Mouse (Mus musculus): ENCODE measurements around the gene Topbp1. TPM values are rescaled to one million over a fixed set of nuclear protein-coding genes. Genes with fewer than 3 reads are reported as not detected.
A peak's percentile ranks its signal among the peaks of the same experiment; 100 is the strongest.

Gene Topbp1
- polyA plus RNA-seq, 1 experiment from 2014 or later, result 79.7 TPM

DNA sequence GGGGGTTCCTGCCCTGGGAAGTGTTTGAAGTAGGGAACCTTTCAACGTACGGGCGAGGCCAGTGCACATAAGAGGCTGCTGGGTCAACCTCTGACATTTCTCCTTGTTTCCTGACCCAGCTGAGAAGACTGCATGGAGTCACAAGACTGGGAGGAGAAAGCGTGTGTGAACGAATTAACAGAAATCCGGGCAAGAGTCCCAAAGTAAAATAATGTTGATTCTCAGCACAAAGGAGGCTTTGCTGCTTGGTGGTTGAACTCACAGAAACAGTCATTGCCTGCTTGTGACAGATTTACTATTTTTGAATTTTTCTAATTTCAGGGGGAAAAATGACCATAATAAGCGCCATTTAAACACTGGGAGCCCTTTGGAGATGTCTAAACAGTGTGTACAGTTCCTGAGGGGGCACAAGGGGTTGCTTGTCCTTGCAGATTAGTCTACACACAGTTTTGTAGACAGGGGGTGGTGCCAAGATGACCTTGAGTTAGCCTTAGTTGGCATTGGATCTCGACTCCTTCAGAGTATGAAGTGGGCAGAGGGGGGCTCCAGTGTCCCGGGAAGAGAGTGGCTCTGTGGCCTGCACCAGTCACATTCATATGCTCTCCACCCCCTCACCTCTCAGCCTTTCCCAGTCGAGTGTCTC is 82.1 kb downstream of the Topbp1 start:
- Histone ChIP-seq H3K9ac (ENCODE audit: low read length) (no peak overlapping the region), H3K27ac (ENCODE audit: low read depth, low read length) (no peak overlapping the region), H3K9me3 (ENCODE audit: control insufficient read depth, low read length) (no peaks in the 10 kb centered on the region), H3K4me3 (ENCODE audit: low read depth, low read length) (no peak overlapping the region), H3K4me2 (no peak overlapping the region), H3K4me1 (ENCODE audit: control insufficient read depth, insufficient read depth, low read length) (peaks cover 3% of the 10 kb centered on the region), H3K27me3 (ENCODE audit: control insufficient read depth, insufficient read depth, low read length) (no peaks in the 10 kb centered on the region), H3K36me3 (ENCODE audit: control insufficient read depth, insufficient read depth, low read length) (no peaks in the 10 kb centered on the region)
- WGBS, result 77% methylated on average over 10 of the region's 10 CpGs
- no peak for ATAC-seq (ENCODE audit: low FRiP score)
- no peak for DNase-seq (ENCODE audit: low spot score, missing footprints)

GRCm38 (mm10) chr9:103389261-103389660 is 84.2 kb downstream of the Topbp1 start:
- 94% methylated on average over 6 of the region's 6 CpGs for WGBS
- Histone ChIP-seq H3K27me3 (ENCODE audit: control insufficient read depth, insufficient read depth, low read length) (no peaks in the 10 kb centered on the region), H3K4me2 (no peak overlapping the region), H3K36me3 (ENCODE audit: control insufficient read depth, insufficient read depth, low read length) (no peaks in the 10 kb centered on the region), H3K27ac (ENCODE audit: low read depth, low read length) (no peak overlapping the region), H3K4me3 (ENCODE audit: low read depth, low read length) (no peak overlapping the region), H3K9ac (ENCODE audit: low read length) (no peak overlapping the region), H3K4me1 (ENCODE audit: control insufficient read depth, insufficient read depth, low read length) (peaks cover 3% of the 10 kb centered on the region), H3K9me3 (ENCODE audit: control insufficient read depth, low read length) (no peaks in the 10 kb centered on the region)
- DNase-seq (ENCODE audit: low spot score, missing footprints) (peak; percentile 60), ATAC-seq (ENCODE audit: low FRiP score) (no peak)

DNA sequence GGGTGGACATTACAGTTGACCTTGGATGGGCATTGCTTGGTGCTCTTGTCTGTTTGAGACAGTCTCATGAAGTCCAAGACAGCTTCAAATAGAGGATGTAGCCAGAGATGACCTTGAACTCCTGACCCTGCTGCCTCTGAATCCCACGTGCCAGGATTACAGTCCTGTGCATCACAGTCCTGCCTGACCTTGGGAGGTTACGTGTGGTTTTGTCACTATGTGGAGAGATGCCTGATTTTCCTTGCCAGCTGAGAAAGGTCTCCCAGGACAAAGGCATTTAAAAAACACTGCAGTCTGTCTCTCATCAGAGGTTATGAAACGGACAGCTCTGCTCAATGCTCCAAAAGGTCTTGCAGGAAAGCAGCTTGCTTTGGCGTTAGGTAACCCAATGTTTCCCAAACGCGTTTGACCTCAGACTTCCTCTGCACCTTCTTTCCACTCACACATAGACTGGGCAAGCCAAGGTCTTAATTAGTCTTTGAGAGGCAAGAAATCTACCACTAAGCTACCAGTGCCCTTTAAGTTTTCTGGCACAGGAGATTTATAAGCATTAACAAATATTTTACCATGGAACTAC is 86.9 kb downstream of the Topbp1 start:
- no peaks in the 10 kb centered on the region for H3K9me3 ChIP-seq (ENCODE audit: control insufficient read depth, low read length)
- no peaks in the 10 kb centered on the region for H3K36me3 ChIP-seq (ENCODE audit: control insufficient read depth, insufficient read depth, low read length)
- H3K4me2 ChIP-seq, result no peak overlapping the region
- H3K9ac ChIP-seq (ENCODE audit: low read length), result no peak overlapping the region
- H3K4me1 ChIP-seq (ENCODE audit: control insufficient read depth, insufficient read depth, low read length), result peaks cover 3% of the 10 kb centered on the region
- no peaks in the 10 kb centered on the region for H3K27me3 ChIP-seq (ENCODE audit: control insufficient read depth, insufficient read depth, low read length)
- peak; percentile 41 for DNase-seq (ENCODE audit: low spot score, missing footprints)
- ATAC-seq (ENCODE audit: low FRiP score), result no peak
- WGBS, result 81% methylated on average over 6 of the region's 6 CpGs
- H3K27ac ChIP-seq (ENCODE audit: low read depth, low read length), result no peak overlapping the region
- H3K4me3 ChIP-seq (ENCODE audit: low read depth, low read length), result no peak overlapping the region

- no peak overlapping the region for H3K4me3 ChIP-seq (ENCODE audit: low read depth, low read length)
- DNase-seq (ENCODE audit: low spot score, missing footprints), result peak; percentile 59
- no peaks in the 10 kb centered on the region for H3K27me3 ChIP-seq (ENCODE audit: control insufficient read depth, insufficient read depth, low read length)
- no peak overlapping the region for H3K9ac ChIP-seq (ENCODE audit: low read length)
- ATAC-seq (ENCODE audit: low FRiP score), result no peak
- H3K9me3 ChIP-seq (ENCODE audit: control insufficient read depth, low read length), result no peaks in the 10 kb centered on the region
- no peak overlapping the region for H3K4me2 ChIP-seq
- H3K36me3 ChIP-seq (ENCODE audit: control insufficient read depth, insufficient read depth, low read length), result no peaks in the 10 kb centered on the region
- no peaks in the 10 kb centered on the region for H3K4me1 ChIP-seq (ENCODE audit: control insufficient read depth, insufficient read depth, low read length)
- H3K27ac ChIP-seq (ENCODE audit: low read depth, low read length), result no peak overlapping the region
- WGBS, result 91% methylated on average over 11 of the region's 11 CpGs
These were observed 88.2 kb downstream of the Topbp1 start for GRCm38 (mm10) chr9:103393256-103393655.

DNA sequence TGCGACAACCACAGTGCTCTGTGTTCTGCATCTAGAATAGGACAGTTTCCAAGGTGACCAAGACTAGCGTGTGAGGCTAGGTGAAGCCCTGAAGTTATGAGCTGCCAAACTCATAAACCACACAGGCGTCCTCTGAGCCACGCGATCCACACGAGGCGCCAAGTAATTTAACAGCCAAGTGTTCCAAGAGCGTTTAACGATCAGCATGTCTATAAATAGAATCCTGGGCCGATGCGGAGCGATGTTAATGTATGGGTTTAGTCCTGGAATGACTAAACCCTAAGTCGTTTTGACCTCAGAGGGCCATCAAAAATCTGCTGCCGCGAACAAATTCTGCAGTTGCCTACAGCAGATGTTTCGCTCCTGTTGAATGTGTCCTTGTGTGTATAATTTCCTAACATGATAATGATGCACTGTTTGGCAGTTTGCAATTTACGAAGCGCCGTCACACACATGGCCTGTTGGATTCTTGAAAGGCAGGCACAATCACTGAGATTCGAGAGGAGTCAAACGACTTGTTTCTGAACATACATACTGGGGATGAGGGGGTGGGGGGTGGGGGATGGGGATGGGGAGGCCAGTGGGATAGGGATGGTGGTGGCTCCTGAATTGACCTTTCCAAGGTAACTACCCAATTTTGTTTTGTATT is 93.6 kb downstream of the Topbp1 start:
- no peak overlapping the region for H3K4me3 ChIP-seq (ENCODE audit: low read depth, low read length)
- no peak overlapping the region for H3K27ac ChIP-seq (ENCODE audit: low read depth, low read length)
- 92% methylated on average over 21 of the region's 21 CpGs for WGBS
- H3K4me1 ChIP-seq (ENCODE audit: control insufficient read depth, insufficient read depth, low read length), result no peaks in the 10 kb centered on the region
- H3K9me3 ChIP-seq (ENCODE audit: control insufficient read depth, low read length), result no peaks in the 10 kb centered on the region
- H3K4me2 ChIP-seq, result no peak overlapping the region
- H3K27me3 ChIP-seq (ENCODE audit: control insufficient read depth, insufficient read depth, low read length), result no peaks in the 10 kb centered on the region
- no peak overlapping the region for H3K9ac ChIP-seq (ENCODE audit: low read length)
- ATAC-seq (ENCODE audit: low FRiP score) (no peak), DNase-seq (ENCODE audit: low spot score, missing footprints) (no peak)
- H3K36me3 ChIP-seq (ENCODE audit: control insufficient read depth, insufficient read depth, low read length), result no peaks in the 10 kb centered on the region

Other genes with a start within 250 kb of the Topbp1 start
- 16.5 and 16.7 TPM in 2 replicates for gene Rab6b, start 193.4 kb upstream of the Topbp1 start, polyA plus RNA-seq (2014; fragmentation: Nextera tagmentation; extraction: Ambion mirVana)
- 61.5 and 62.6 TPM in 2 replicates for gene Srprb, start 103.1 kb upstream of the Topbp1 start, polyA plus RNA-seq (2014; fragmentation: Nextera tagmentation; extraction: Ambion mirVana)
- gene Gm20425, start 74.9 kb upstream of the Topbp1 start, polyA plus RNA-seq (2014; fragmentation: Nextera tagmentation; extraction: Ambion mirVana), result 1.5 and 4.6 TPM in 2 replicates
- gene Trf, start 74.8 kb upstream of the Topbp1 start, polyA plus RNA-seq (2014; fragmentation: Nextera tagmentation; extraction: Ambion mirVana), result 18.0 and 18.7 TPM in 2 replicates
- gene 1300017J02Rik, start 133 bp upstream of the Topbp1 start, polyA plus RNA-seq (2014; fragmentation: Nextera tagmentation; extraction: Ambion mirVana), result 2.3 and 2.7 TPM in 2 replicates
- gene Cdv3, start 60.6 kb downstream of the Topbp1 start, polyA plus RNA-seq (2014; fragmentation: Nextera tagmentation; extraction: Ambion mirVana), result 139 and 144 TPM in 2 replicates
- gene Bfsp2, start 175.2 kb downstream of the Topbp1 start, polyA plus RNA-seq (2014; fragmentation: Nextera tagmentation; extraction: Ambion mirVana), result 1.7 and 2.6 TPM in 2 replicates